Mouse (Mus musculus) MEL (cell line): ENCODE data around the gene 9130409I23Rik. TPM values are rescaled to one million over a fixed set of nuclear protein-coding genes. Genes with fewer than 3 reads are reported as not detected.

Experiments used
- DNase-seq: peaks from one replicate; pipeline ENCODE4 v3.0.0; 2011; ENCODE audit warnings: low read depth, low spot score
- H3K27ac ChIP-seq: 2 replicates; pipeline ENCODE4 v1.5.1; 2012; ENCODE audit warnings: low read depth, mild to moderate bottlenecking, control low read depth, low read length, moderate library complexity; ENCODE audit not compliant: control insufficient read depth
- H3K27me3 ChIP-seq, 2 experiments: fragments of 150-350 bp in 1 of 2; sonication (generic) in 1 of 2; 2 replicates each; pipeline ENCODE4 v1.6.1; 2012; ENCODE audit warnings: low read length in 2 of 2, mild to moderate bottlenecking in 2 of 2, improper control_type of control experiment in 1 of 2, moderate library complexity in 1 of 2; ENCODE audit not compliant: insufficient read depth in 2 of 2, control insufficient read depth in 1 of 2
- H3K36me3 ChIP-seq, 2 experiments: 2 replicates each; pipeline ENCODE4 v1.6.1; 2012 to 2014; ENCODE audit warnings: low read length in 2 of 2, improper control_type of control experiment in 1 of 2, inconsistent platforms in 1 of 2, mild to moderate bottlenecking in 1 of 2; ENCODE audit not compliant: insufficient read depth in 2 of 2, control insufficient read depth in 1 of 2
- H3K4me1 ChIP-seq, 2 experiments: fragments of 150-350 bp in 1 of 2; sonication (generic) in 1 of 2; 2 replicates each; pipeline ENCODE4 v1.6.1; 2012; ENCODE audit warnings: low read length in 2 of 2, improper control_type of control experiment in 1 of 2, mild to moderate bottlenecking in 1 of 2; ENCODE audit not compliant: insufficient read depth in 2 of 2, control insufficient read depth in 1 of 2
- H3K4me3 ChIP-seq, 2 experiments: fragments of 150-350 bp in 1 of 2; sonication (generic) in 1 of 2; 2 replicates each; pipeline ENCODE4 v1.5.1; 2012; ENCODE audit warnings: low read depth in 2 of 2, low read length in 2 of 2, mild to moderate bottlenecking in 2 of 2, moderate library complexity in 2 of 2, control low read depth in 1 of 2, improper control_type of control experiment in 1 of 2; ENCODE audit not compliant: control insufficient read depth in 1 of 2, insufficient read depth in 1 of 2
- H3K79me2 ChIP-seq: 2 replicates; pipeline ENCODE4 v1.6.1; 2012; ENCODE audit warnings: mild to moderate bottlenecking, low read length, moderate library complexity; ENCODE audit not compliant: control insufficient read depth, poor library complexity, insufficient read depth
- H3K9ac ChIP-seq: 2 replicates; pipeline ENCODE4 v1.6.1; 2012; ENCODE audit warnings: low read depth, mild to moderate bottlenecking, control low read depth, low read length, moderate library complexity; ENCODE audit not compliant: control insufficient read depth, poor library complexity, severe bottlenecking
- H3K9me3 ChIP-seq: fragments of 150-350 bp; sonication (generic); replicated peaks from 2 replicates; pipeline ENCODE4 v1.6.1; 2012; ENCODE audit warnings: mild to moderate bottlenecking, low read length, improper control_type of control experiment, moderate library complexity; ENCODE audit not compliant: insufficient read depth
- BHLHE40 ChIP-seq: IDR thresholded peaks from 2 replicates; pipeline ENCODE4 v1.6.1; 2012; ENCODE audit warnings: low read depth, mild to moderate bottlenecking, inconsistent platforms, low read length, improper control_type of control experiment, borderline replicate concordance
- CHD1 ChIP-seq: IDR thresholded peaks from 2 replicates; pipeline ENCODE4 v1.6.1; 2012; ENCODE audit warnings: low read depth, mild to moderate bottlenecking, inconsistent platforms, low read length, improper control_type of control experiment
- CHD2 ChIP-seq: IDR thresholded peaks from 2 replicates; pipeline ENCODE4 v1.6.1; 2011; ENCODE audit warnings: low read length, improper control_type of control experiment
- CTCF ChIP-seq, 3 experiments: IDR thresholded peaks in 2 of 3; conservative IDR thresholded peaks in 1 of 3; 2 replicates each; pipeline ENCODE4 v1.5.1; 2011 to 2012; ENCODE audit warnings: low read length in 3 of 3, low read depth in 2 of 3, mild to moderate bottlenecking in 2 of 3, improper control_type of control experiment in 1 of 3, inconsistent platforms in 1 of 3, mixed read lengths in 1 of 3, moderate library complexity in 1 of 3; ENCODE audit not compliant: control insufficient read depth in 1 of 3, insufficient read depth in 1 of 3, poor library complexity in 1 of 3, severe bottlenecking in 1 of 3
- E2F4 ChIP-seq: IDR thresholded peaks from 2 replicates; pipeline ENCODE4 v1.6.1; 2011; ENCODE audit warnings: low read depth, low read length, improper control_type of control experiment, borderline replicate concordance
- EP300 ChIP-seq, 2 experiments: IDR thresholded peaks; 2 replicates each; pipeline ENCODE4 v1.6.1; 2011; ENCODE audit warnings: improper control_type of control experiment in 2 of 2, low read length in 2 of 2, low read depth in 1 of 2, mild to moderate bottlenecking in 1 of 2
- ETS1 ChIP-seq: IDR thresholded peaks from 2 replicates; pipeline ENCODE4 v1.6.1; 2012; ENCODE audit warnings: low read depth, mild to moderate bottlenecking, inconsistent platforms, low read length, improper control_type of control experiment, moderate library complexity
- GABPA ChIP-seq: IDR thresholded peaks from 2 replicates; pipeline ENCODE4 v1.6.1; 2012; ENCODE audit warnings: low read depth, mild to moderate bottlenecking, inconsistent platforms, low read length, improper control_type of control experiment, moderate library complexity
- GATA1 ChIP-seq: IDR thresholded peaks from 2 replicates; pipeline ENCODE4 v1.6.1; 2011; ENCODE audit warnings: low read depth, low read length, improper control_type of control experiment
- JUND ChIP-seq: IDR thresholded peaks from 2 replicates; pipeline ENCODE4 v1.6.1; 2011; ENCODE audit warnings: low read depth, mild to moderate bottlenecking, improper control_type of control experiment, low read length
- KAT2A ChIP-seq: conservative IDR thresholded peaks from 2 replicates; pipeline ENCODE4 v1.6.1; 2012; ENCODE audit warnings: low read depth, low read length, improper control_type of control experiment, inconsistent platforms
- MAFK ChIP-seq: IDR thresholded peaks from 2 replicates; pipeline ENCODE4 v1.6.1; 2011; ENCODE audit warnings: low read depth, mild to moderate bottlenecking, low read length, improper control_type of control experiment, borderline replicate concordance
- MAX ChIP-seq: IDR thresholded peaks from 2 replicates; pipeline ENCODE4 v1.6.1; 2011; ENCODE audit warnings: low read length, improper control_type of control experiment
- MYB ChIP-seq: IDR thresholded peaks from 2 replicates; pipeline ENCODE4 v1.6.1; 2011; ENCODE audit warnings: mild to moderate bottlenecking, low read depth, low read length, improper control_type of control experiment
- NELFE ChIP-seq: IDR thresholded peaks from 2 replicates; pipeline ENCODE4 v1.6.1; 2011; ENCODE audit warnings: low read depth, low read length, improper control_type of control experiment
- POLR2A ChIP-seq, 2 experiments: IDR thresholded peaks; 2 replicates each; pipeline ENCODE4 v1.6.1; 2011 to 2012; ENCODE audit warnings: low read length in 2 of 2, mild to moderate bottlenecking in 2 of 2, control low read depth in 1 of 2, improper control_type of control experiment in 1 of 2, low read depth in 1 of 2, moderate library complexity in 1 of 2; ENCODE audit not compliant: control insufficient read depth in 1 of 2, insufficient read depth in 1 of 2, poor library complexity in 1 of 2
- POLR2AphosphoS2 ChIP-seq: IDR thresholded peaks from 2 replicates; pipeline ENCODE4 v1.6.1; 2011; ENCODE audit warnings: low read length, improper control_type of control experiment
- RAD21 ChIP-seq: IDR thresholded peaks from 2 replicates; pipeline ENCODE4 v1.6.1; 2011; ENCODE audit warnings: mild to moderate bottlenecking, low read depth, low read length, improper control_type of control experiment
- SMC3 ChIP-seq: IDR thresholded peaks from 2 replicates; pipeline ENCODE4 v1.6.1; 2011; ENCODE audit warnings: low read depth, low read length, improper control_type of control experiment
- TAL1 ChIP-seq: IDR thresholded peaks from 2 replicates; pipeline ENCODE4 v1.6.1; 2012; ENCODE audit warnings: mild to moderate bottlenecking, inconsistent platforms, low read length, moderate library complexity, mixed read lengths
- TBP ChIP-seq: IDR thresholded peaks from 2 replicates; pipeline ENCODE4 v1.8.0; 2011; ENCODE audit warnings: low read depth, low read length, improper control_type of control experiment
- TCF12 ChIP-seq: IDR thresholded peaks from 2 replicates; pipeline ENCODE4 v1.6.1; 2014; ENCODE audit warnings: low read depth, mild to moderate bottlenecking, inconsistent platforms, low read length, improper control_type of control experiment, moderate library complexity
- UBTF ChIP-seq: IDR thresholded peaks from 2 replicates; pipeline ENCODE4 v1.6.1; 2012; ENCODE audit warnings: low read depth, mild to moderate bottlenecking, inconsistent platforms, low read length, improper control_type of control experiment, moderate library complexity, borderline replicate concordance; ENCODE audit not compliant: insufficient read depth
- USF1 ChIP-seq: IDR thresholded peaks from 2 replicates; pipeline ENCODE4 v1.6.1; 2014; ENCODE audit warnings: low read depth, mild to moderate bottlenecking, inconsistent platforms, low read length, improper control_type of control experiment, moderate library complexity
- ZC3H11A ChIP-seq: IDR thresholded peaks from 2 replicates; pipeline ENCODE4 v1.6.1; 2012; ENCODE audit warnings: low read depth, mild to moderate bottlenecking, inconsistent platforms, low read length, improper control_type of control experiment
- ZKSCAN1 ChIP-seq: IDR thresholded peaks from 2 replicates; pipeline ENCODE4 v1.6.1; 2012; ENCODE audit warnings: low read depth, mild to moderate bottlenecking, inconsistent platforms, low read length, improper control_type of control experiment, moderate library complexity
- ZMIZ1 ChIP-seq: IDR thresholded peaks from 2 replicates; pipeline ENCODE4 v1.6.1; 2012; ENCODE audit warnings: low read depth, mild to moderate bottlenecking, inconsistent platforms, low read length, improper control_type of control experiment, moderate library complexity
- ZNF384 ChIP-seq: IDR thresholded peaks from 2 replicates; pipeline ENCODE4 v1.6.1; 2012; ENCODE audit warnings: low read depth, mild to moderate bottlenecking, inconsistent platforms, low read length, improper control_type of control experiment
- polyA plus RNA-seq, 2 experiments: library from polyadenylated mRNA; stranded (reverse) in 1 of 2; unstranded in 1 of 2; fragments of >175 nt in 1 of 2; fragments of >200 nt in 1 of 2; gene quantifications; 2 replicates each; pipeline versions ENCODE4 v1.2.1 to v1.2.4; 2012; ENCODE audit warnings: low replicate concordance in 2 of 2, low read depth in 1 of 2; ENCODE audit not compliant: insufficient read length in 2 of 2, insufficient read depth in 1 of 2, missing spikeins in 1 of 2
- total RNA-seq: library from RNA; depleted of rRNA; stranded (reverse); fragments of 300-350 nt; gene quantifications from 2 replicates; pipeline ENCODE4 v1.2.3, GENCODE M21; 2012

Gene 9130409I23Rik
- total and polyA plus RNA-seq, 3 experiments, result not detected

- no peak for TF ChIP-seq TAL1
- TF ChIP-seq KAT2A, result no peak
- TF ChIP-seq POLR2AphosphoS2, result no peak
- no peak for TF ChIP-seq GABPA
- no peak for TF ChIP-seq BHLHE40
- peak; percentile 52 for TF ChIP-seq RAD21
- TF ChIP-seq EP300 (IDR thresholded peaks at IDR 0.05; ENCODE audit: low read depth in 1 of 2, low read length in 2 of 2), result peak; percentile 38 to 58; a peak in 2 of 4 replicates
- no peak for TF ChIP-seq NELFE
- no peak for TF ChIP-seq ETS1
- TF ChIP-seq POLR2A (IDR thresholded peaks at IDR 0.05; ENCODE audit: control insufficient read depth in 1 of 2, insufficient read depth in 1 of 2, low read depth in 1 of 2, low read length in 2 of 2, poor library complexity in 1 of 2), result no peak
- no peak; the same call in 1 of the 2 replicates for TF ChIP-seq ZNF384
- TF ChIP-seq USF1, result no peak
- TF ChIP-seq TCF12, result peak; percentile 62; the same call in 1 of the 2 replicates
- TF ChIP-seq MYB, result no peak
- TF ChIP-seq TBP, result no peak
- TF ChIP-seq MAX, result no peak
- TF ChIP-seq MAFK, result no peak
- no peak for TF ChIP-seq E2F4
- peak; percentile 27 to 70 (median 46) for TF ChIP-seq CTCF (IDR thresholded peaks at IDR 0.05 in 2 of 3, conservative IDR thresholded peaks at IDR 0.05 in 1 of 3; ENCODE audit: control insufficient read depth in 1 of 3, insufficient read depth in 1 of 3, low read depth in 2 of 3, low read length in 3 of 3, poor library complexity in 1 of 3, severe bottlenecking in 1 of 3)
- TF ChIP-seq UBTF, result no peak
- peak; percentile 25; the same call in 1 of the 2 replicates for TF ChIP-seq GATA1
- TF ChIP-seq ZMIZ1, result no peak
- no peak for TF ChIP-seq CHD1
- no peak for TF ChIP-seq CHD2
- TF ChIP-seq ZC3H11A, result peak; percentile 11; the same call in 1 of the 2 replicates
- peak; percentile 59 for TF ChIP-seq SMC3
- TF ChIP-seq JUND, result no peak
- TF ChIP-seq ZKSCAN1, result no peak
- peaks cover 0 to 4% of the 10 kb centered on the region in 2 experiments; a peak in 2 of 4 replicates for H3K36me3 ChIP-seq
These were observed 1.7 kb upstream of the 9130409I23Rik start for GRCm38 (mm10) chr1:181049328-181049842.

More at GRCm38 (mm10) chr1:181049328-181049842, 1.7 kb upstream of the 9130409I23Rik start:
- H3K9ac ChIP-seq, result no peak overlapping the region
- H3K79me2 ChIP-seq, result no peaks in the 10 kb centered on the region
- H3K9me3 ChIP-seq, result no peaks in the 10 kb centered on the region
- peaks cover 0 to 4% of the 10 kb centered on the region in 2 experiments; a peak in 2 of 4 replicates for H3K4me1 ChIP-seq
- peaks cover 0 to 4% of the 10 kb centered on the region in 2 experiments; a peak in 1 of 4 replicates for H3K27me3 ChIP-seq
- no peak overlapping the region for H3K4me3 ChIP-seq
- H3K27ac ChIP-seq, result no peak overlapping the region
- peak; percentile 43 for DNase-seq
